Mouse (Mus musculus) MEL (cell line): ENCODE measurements around the gene Gdi2.

ENCODE experiments used
- BHLHE40 ChIP-seq: IDR thresholded peaks from 2 replicates; pipeline ENCODE4 v1.6.1; 2012; ENCODE audit warnings: low read depth, mild to moderate bottlenecking, inconsistent platforms, low read length, improper control_type of control experiment, borderline replicate concordance
- CHD2 ChIP-seq: IDR thresholded peaks from 2 replicates; pipeline ENCODE4 v1.6.1; 2011; ENCODE audit warnings: low read length, improper control_type of control experiment
- CTCF ChIP-seq, 3 experiments: IDR thresholded peaks in 2 of 3; conservative IDR thresholded peaks in 1 of 3; 2 replicates each; pipeline ENCODE4 v1.5.1; 2011 to 2012; ENCODE audit warnings: low read length in 3 of 3, low read depth in 2 of 3, mild to moderate bottlenecking in 2 of 3, improper control_type of control experiment in 1 of 3, inconsistent platforms in 1 of 3, mixed read lengths in 1 of 3, moderate library complexity in 1 of 3; ENCODE audit not compliant: control insufficient read depth in 1 of 3, insufficient read depth in 1 of 3, poor library complexity in 1 of 3, severe bottlenecking in 1 of 3
- ELF1 ChIP-seq: IDR thresholded peaks from 2 replicates; pipeline ENCODE4 v1.6.1; 2014; ENCODE audit warnings: low read depth, mild to moderate bottlenecking, inconsistent platforms, low read length, improper control_type of control experiment, moderate library complexity
- EP300 ChIP-seq, 2 experiments: IDR thresholded peaks; 2 replicates each; pipeline ENCODE4 v1.6.1; 2011; ENCODE audit warnings: improper control_type of control experiment in 2 of 2, low read length in 2 of 2, low read depth in 1 of 2, mild to moderate bottlenecking in 1 of 2
- ETS1 ChIP-seq: IDR thresholded peaks from 2 replicates; pipeline ENCODE4 v1.6.1; 2012; ENCODE audit warnings: low read depth, mild to moderate bottlenecking, inconsistent platforms, low read length, improper control_type of control experiment, moderate library complexity
- HCFC1 ChIP-seq: IDR thresholded peaks from 2 replicates; pipeline ENCODE4 v1.6.1; 2012; ENCODE audit warnings: low read depth, mild to moderate bottlenecking, inconsistent platforms, low read length, improper control_type of control experiment, moderate library complexity
- MYC ChIP-seq: IDR thresholded peaks from 2 replicates; pipeline ENCODE4 v1.6.1; 2011; ENCODE audit warnings: low read depth, mild to moderate bottlenecking, low read length, improper control_type of control experiment, moderate library complexity
- NELFE ChIP-seq: IDR thresholded peaks from 2 replicates; pipeline ENCODE4 v1.6.1; 2011; ENCODE audit warnings: low read depth, low read length, improper control_type of control experiment
- POLR2AphosphoS2 ChIP-seq: IDR thresholded peaks from 2 replicates; pipeline ENCODE4 v1.6.1; 2011; ENCODE audit warnings: low read length, improper control_type of control experiment
- POLR2AphosphoS5 ChIP-seq: IDR thresholded peaks from 2 replicates; pipeline ENCODE4 v1.6.1; 2012; ENCODE audit warnings: low read depth, borderline replicate concordance, mild to moderate bottlenecking, inconsistent platforms, low read length, moderate library complexity, mixed read lengths
- UBTF ChIP-seq: IDR thresholded peaks from 2 replicates; pipeline ENCODE4 v1.6.1; 2012; ENCODE audit warnings: low read depth, mild to moderate bottlenecking, inconsistent platforms, low read length, improper control_type of control experiment, moderate library complexity, borderline replicate concordance; ENCODE audit not compliant: insufficient read depth

- TF ChIP-seq NELFE (no peak), HCFC1 (no peak), CHD2 (no peak), CTCF (IDR thresholded peaks at IDR 0.05 in 2 of 3, conservative IDR thresholded peaks at IDR 0.05 in 1 of 3; ENCODE audit: control insufficient read depth in 1 of 3, insufficient read depth in 1 of 3, low read depth in 2 of 3, low read length in 3 of 3, poor library complexity in 1 of 3, severe bottlenecking in 1 of 3) (no peak), POLR2AphosphoS2 (no peak), MYC (no peak), BHLHE40 (no peak), ELF1 (no peak), POLR2AphosphoS5 (no peak), EP300 (IDR thresholded peaks at IDR 0.05; ENCODE audit: low read depth in 1 of 2, low read length in 2 of 2) (no peak), UBTF (no peak), ETS1 (no peak)
Observed at GRCm38 (mm10) chr13:3540166-3540565, 2.3 kb downstream of the Gdi2 start.
